Mouse (Mus musculus) cerebellum, adult 2 months (tissue): ENCODE results near the gene Ccdc167. TPM values are rescaled to one million over a fixed set of nuclear protein-coding genes. Genes with fewer than 3 reads are reported as not detected.

ENCODE experiments used
- DNase-seq, 2 experiments: peaks; one replicate each; pipeline ENCODE4 v3.0.0; 2021
- H3K27ac ChIP-seq: fragments of 200-500 bp; 2 replicates; pipeline ENCODE4 v1.5.1; 2012; ENCODE audit warnings: low read length, control low read depth, inconsistent platforms; ENCODE audit not compliant: insufficient read depth
- H3K27me3 ChIP-seq: fragments of 200-500 bp; 2 replicates; pipeline ENCODE4 v1.6.1; 2012; ENCODE audit warnings: inconsistent platforms, mild to moderate bottlenecking, low read length, moderate library complexity; ENCODE audit not compliant: control insufficient read depth, insufficient read depth
- H3K4me1 ChIP-seq: fragments of 200-500 bp; 2 replicates; pipeline ENCODE4 v1.6.1; 2011; ENCODE audit warnings: low read length; ENCODE audit not compliant: control insufficient read depth, insufficient read depth
- H3K4me3 ChIP-seq: fragments of 200-500 bp; replicated peaks from 2 replicates; pipeline ENCODE3; 2011; ENCODE audit warnings: mild to moderate bottlenecking, low read depth, low read length, control low read depth; ENCODE audit not compliant: insufficient read depth
- CTCF ChIP-seq: fragments of 200-500 bp; IDR thresholded peaks from 2 replicates; pipeline ENCODE4 v1.5.1; 2011; ENCODE audit warnings: low read depth, mild to moderate bottlenecking, control low read depth, low read length, moderate library complexity, borderline replicate concordance; ENCODE audit not compliant: insufficient read depth
- POLR2A ChIP-seq: fragments of 200-500 bp; IDR thresholded peaks from 2 replicates; pipeline ENCODE4 v1.6.1; 2011; ENCODE audit warnings: low read length, control low read depth, borderline replicate concordance; ENCODE audit not compliant: insufficient read depth
- WGBS: fragments of 180-500 bp; shearing (Covaris S2); methylation state at CpG from one replicate; pipeline ENCODE4 v1.1.7; 2018; 5-methylcytosine and 5-hydroxymethylcytosine counted together
- polyA plus RNA-seq: library from polyadenylated mRNA; depleted of rRNA; stranded (reverse); fragments of >200 nt; gene quantifications from 2 replicates; pipeline ENCODE4 v1.2.3, GENCODE M21; 2012

Gene Ccdc167
- polyA plus RNA-seq, 1 experiment, result 25.9 TPM

GRCm38 (mm10) chr17:29688610-29689009, 28.2 kb downstream of the Ccdc167 start:
- no peak overlapping the region for H3K4me3 ChIP-seq
- TF ChIP-seq CTCF (no peak), POLR2A (no peak)
- 26% methylated on average over 10 of the region's 10 CpGs for WGBS
- no peaks in the 10 kb centered on the region for H3K27me3 ChIP-seq
- H3K27ac ChIP-seq, result no peak overlapping the region
- peaks cover 12% of the 10 kb centered on the region for H3K4me1 ChIP-seq
- DNase-seq, result peak; percentile 74 to 83

- no peaks in the 10 kb centered on the region for H3K27me3 ChIP-seq
- no peak for DNase-seq
- peaks cover 19% of the 10 kb centered on the region for H3K4me1 ChIP-seq
- TF ChIP-seq POLR2A (no peak), CTCF (no peak)
- no peak overlapping the region for H3K27ac ChIP-seq
- 63% methylated on average over 6 of the region's 6 CpGs for WGBS
- no peak overlapping the region for H3K4me3 ChIP-seq
These were observed 29.5 kb downstream of the Ccdc167 start for GRCm38 (mm10) chr17:29687373-29687772.

- Histone ChIP-seq H3K27ac (no peak overlapping the region), H3K4me3 (no peak overlapping the region), H3K27me3 (no peaks in the 10 kb centered on the region), H3K4me1 (peaks cover 22% of the 10 kb centered on the region)
- no peak for TF ChIP-seq POLR2A
- TF ChIP-seq CTCF, result no peak
- no peak for DNase-seq
- 93% methylated on average over 5 of the region's 5 CpGs for WGBS
These were observed 30.1 kb downstream of the Ccdc167 start for GRCm38 (mm10) chr17:29686771-29687170.

GRCm38 (mm10) chr17:29684275-29684674, 32.6 kb downstream of the Ccdc167 start:
- TF ChIP-seq CTCF (no peak), POLR2A (no peak)
- H3K27me3 ChIP-seq, result no peaks in the 10 kb centered on the region
- 100% methylated on average over 4 of the region's 4 CpGs for WGBS
- no peak overlapping the region for H3K27ac ChIP-seq
- peaks cover 30% of the 10 kb centered on the region for H3K4me1 ChIP-seq
- no peak overlapping the region for H3K4me3 ChIP-seq
- no peak for DNase-seq

- 63% methylated on average over 2 of the region's 2 CpGs for WGBS
- TF ChIP-seq CTCF (no peak), POLR2A (no peak)
- Histone ChIP-seq H3K4me1 (peaks cover 37% of the 10 kb centered on the region), H3K4me3 (no peak overlapping the region), H3K27ac (no peak overlapping the region), H3K27me3 (no peaks in the 10 kb centered on the region)
- no peak for DNase-seq
These were observed 33.7 kb downstream of the Ccdc167 start for GRCm38 (mm10) chr17:29683127-29683526.

GRCm38 (mm10) chr17:29682261-29682660, 34.6 kb downstream of the Ccdc167 start:
- H3K27me3 ChIP-seq, result no peaks in the 10 kb centered on the region
- no peak for DNase-seq
- 72% methylated on average over 7 of the region's 7 CpGs for WGBS
- H3K4me1 ChIP-seq, result peaks cover 33% of the 10 kb centered on the region
- H3K27ac ChIP-seq, result no peak overlapping the region
- no peak overlapping the region for H3K4me3 ChIP-seq
- no peak for TF ChIP-seq POLR2A
- TF ChIP-seq CTCF, result no peak

GRCm38 (mm10) chr17:29681669-29682068, 35.2 kb downstream of the Ccdc167 start:
- no peak overlapping the region for H3K27ac ChIP-seq
- no peaks in the 10 kb centered on the region for H3K27me3 ChIP-seq
- no peak overlapping the region for H3K4me3 ChIP-seq
- peaks cover 36% of the 10 kb centered on the region for H3K4me1 ChIP-seq
- 75% methylated on average over 9 of the region's 9 CpGs for WGBS
- DNase-seq, result no peak
- TF ChIP-seq POLR2A (no peak), CTCF (no peak)

GRCm38 (mm10) chr17:29680921-29681320, 35.9 kb downstream of the Ccdc167 start:
- Histone ChIP-seq H3K4me3 (no peak overlapping the region), H3K4me1 (peaks cover 37% of the 10 kb centered on the region), H3K27me3 (no peaks in the 10 kb centered on the region), H3K27ac (peak overlapping the region; percentile 49; the same call in 1 of the 2 replicates)
- DNase-seq, result no peak
- no peak for TF ChIP-seq POLR2A
- TF ChIP-seq CTCF, result no peak
- WGBS, result 91% methylated on average over 2 of the region's 2 CpGs
